Mouse (Mus musculus): ENCODE results near the gene Pomt1. TPM values are rescaled to one million over a fixed set of nuclear protein-coding genes. Genes with fewer than 3 reads are reported as not detected.

The Pomt1 gene
- polyA plus RNA-seq, 1 experiment from 2014 or later, result 29.4 TPM

GRCm38 (mm10) chr2:32252658-32253057, 16.3 kb downstream of the Pomt1 start:
- no peak for ATAC-seq (ENCODE audit: insufficient number of reproducible peaks, insufficient read depth, low FRiP score, low TSS enrichment, low read depth)
- WGBS, result 92% methylated on average over 5 of the region's 5 CpGs
- no peak overlapping the region for H3K27ac ChIP-seq

DNA sequence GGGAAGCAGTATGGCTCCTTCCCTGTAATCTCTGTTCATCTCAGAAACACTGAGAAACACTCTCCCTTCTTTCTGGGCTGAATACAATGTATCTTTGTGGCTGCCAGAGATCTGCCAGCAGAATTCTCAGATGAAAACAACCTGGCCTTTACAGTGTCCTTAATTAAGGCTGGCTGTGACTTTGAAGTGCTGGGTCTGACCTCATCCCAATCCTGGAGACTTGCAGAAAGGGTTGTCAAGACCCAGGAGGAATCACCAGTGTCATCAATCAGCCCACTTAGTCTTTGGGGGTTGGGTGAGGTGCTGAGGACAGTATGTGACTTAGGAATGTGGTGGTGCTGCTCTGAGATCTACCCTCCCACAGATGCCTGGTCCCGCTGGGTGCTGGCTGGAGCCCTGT, 17.0 kb downstream of the Pomt1 start:
- Histone ChIP-seq H3K36me3 (peaks cover 96% of the 10 kb centered on the region), H3K4me3 (replicated peaks) (no peak overlapping the region), H3K9ac (replicated peaks) (no peak overlapping the region), H3K4me1 (replicated peaks) (no peaks in the 10 kb centered on the region), H3K27me3 (no peaks in the 10 kb centered on the region), H3K9me3 (no peaks in the 10 kb centered on the region), H3K4me2 (no peak overlapping the region), H3K27ac (no peak overlapping the region)
- WGBS, result 52% methylated on average over 1 of the region's 1 CpGs
- no peak for ATAC-seq (ENCODE audit: insufficient number of reproducible peaks, insufficient read depth, low FRiP score, low TSS enrichment, low read depth)

More at GRCm38 (mm10) chr2:32252658-32253057, 16.3 kb downstream of the Pomt1 start:
- H3K9ac ChIP-seq (replicated peaks), result no peak overlapping the region
- H3K4me3 ChIP-seq (replicated peaks), result no peak overlapping the region
- no peak overlapping the region for H3K4me2 ChIP-seq
- H3K4me1 ChIP-seq (replicated peaks), result no peaks in the 10 kb centered on the region
- H3K9me3 ChIP-seq, result no peaks in the 10 kb centered on the region
- no peaks in the 10 kb centered on the region for H3K27me3 ChIP-seq
- H3K36me3 ChIP-seq, result peaks cover 96% of the 10 kb centered on the region

DNA sequence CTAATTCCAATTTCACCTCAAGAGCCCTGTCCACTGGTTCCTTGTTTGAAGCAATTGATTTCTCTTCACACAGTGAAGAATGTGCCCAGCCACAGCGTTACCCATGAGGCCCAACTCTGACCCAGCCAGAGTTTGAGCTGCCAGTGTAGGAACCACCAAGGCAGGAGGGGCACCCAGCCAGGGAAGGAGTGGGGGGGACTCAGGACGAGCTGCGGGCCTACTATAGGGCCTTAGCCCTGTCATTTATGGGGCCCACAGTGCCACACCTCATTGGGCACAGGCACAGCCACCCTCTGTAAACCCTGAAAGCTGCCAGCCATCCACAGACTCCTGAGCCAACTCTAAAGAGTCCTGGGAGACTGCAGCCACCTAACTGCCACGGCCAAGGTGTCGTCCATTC, 18.2 kb downstream of the Pomt1 start:
- WGBS, result 84% methylated on average over 5 of the region's 5 CpGs

GRCm38 (mm10) chr2:32256273-32256672, 19.9 kb downstream of the Pomt1 start:
- H3K27me3 ChIP-seq, result no peaks in the 10 kb centered on the region
- H3K9me3 ChIP-seq, result no peaks in the 10 kb centered on the region
- H3K36me3 ChIP-seq, result peaks cover 70% of the 10 kb centered on the region
- no peak for ATAC-seq (ENCODE audit: insufficient number of reproducible peaks, insufficient read depth, low FRiP score, low TSS enrichment, low read depth)
- H3K9ac ChIP-seq (replicated peaks), result no peak overlapping the region
- no peak overlapping the region for H3K4me2 ChIP-seq
- H3K4me3 ChIP-seq (replicated peaks), result no peak overlapping the region
- H3K4me1 ChIP-seq (replicated peaks), result peaks cover 13% of the 10 kb centered on the region
- H3K27ac ChIP-seq, result no peak overlapping the region
- WGBS, result 93% methylated on average over 11 of the region's 11 CpGs

More for the DNA sequence above, 18.2 kb downstream of the Pomt1 start:
- H3K4me1 ChIP-seq (replicated peaks), result peaks cover 9% of the 10 kb centered on the region
- peaks cover 87% of the 10 kb centered on the region for H3K36me3 ChIP-seq
- no peak for ATAC-seq (ENCODE audit: insufficient number of reproducible peaks, insufficient read depth, low FRiP score, low TSS enrichment, low read depth)
- H3K9ac ChIP-seq (replicated peaks), result no peak overlapping the region
- H3K27me3 ChIP-seq, result no peaks in the 10 kb centered on the region
- no peak overlapping the region for H3K4me2 ChIP-seq
- no peaks in the 10 kb centered on the region for H3K9me3 ChIP-seq
- H3K27ac ChIP-seq, result no peak overlapping the region
- no peak overlapping the region for H3K4me3 ChIP-seq (replicated peaks)

GRCm38 (mm10) chr2:32258887-32259533, 22.6 kb downstream of the Pomt1 start:
- peak overlapping the region; percentile 86 for H3K4me3 ChIP-seq (replicated peaks)
- peaks cover 43% of the 10 kb centered on the region for H3K36me3 ChIP-seq
- H3K27ac ChIP-seq, result no peak overlapping the region
- peaks cover 13% of the 10 kb centered on the region for H3K4me1 ChIP-seq (replicated peaks)
- peak overlapping the region; percentile 89 for H3K9ac ChIP-seq (replicated peaks)
- no peaks in the 10 kb centered on the region for H3K27me3 ChIP-seq
- peak overlapping the region; percentile 78 for H3K4me2 ChIP-seq
- no peak for ATAC-seq (ENCODE audit: insufficient number of reproducible peaks, insufficient read depth, low FRiP score, low TSS enrichment, low read depth)
- H3K9me3 ChIP-seq, result no peaks in the 10 kb centered on the region
- WGBS, result 61% methylated on average over 6 of the region's 6 CpGs

DNA sequence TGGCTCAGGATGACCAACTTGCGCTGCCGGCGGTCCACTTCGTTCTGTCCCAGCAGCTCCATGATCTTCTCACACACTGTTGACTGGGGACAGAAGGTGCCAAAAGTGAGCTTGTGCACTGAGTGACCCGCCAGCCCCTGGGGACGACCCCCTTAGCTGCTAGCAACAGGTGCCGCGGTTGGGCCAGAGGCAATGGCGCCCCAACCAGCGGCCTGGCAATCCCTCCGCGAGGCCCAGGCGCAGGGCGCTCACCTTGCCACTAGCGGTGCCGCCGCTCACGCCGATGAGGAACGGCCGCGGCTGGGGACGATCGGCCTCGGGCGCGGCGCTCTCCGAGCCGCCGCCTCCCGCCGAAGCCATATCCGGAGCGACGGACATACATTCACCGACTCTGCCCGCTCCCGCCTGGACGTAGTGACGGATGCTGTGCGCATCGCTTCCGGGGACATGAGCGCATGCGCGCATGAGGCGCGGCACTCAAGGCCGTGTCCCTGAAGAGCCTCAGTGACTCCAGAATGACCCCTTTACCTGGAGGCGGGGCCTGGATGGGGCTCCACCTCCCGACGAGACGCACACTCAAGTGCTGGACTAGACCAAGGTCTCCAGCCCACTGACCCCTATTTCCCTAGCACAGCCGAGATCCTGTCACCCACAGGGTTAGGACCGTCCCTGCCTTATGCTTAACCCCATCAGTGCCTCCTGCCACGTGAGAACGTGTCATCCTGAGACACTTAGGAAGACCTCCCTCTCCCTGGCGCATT, 23.4 kb downstream of the Pomt1 start, which contains the start of gene Uck1:
TSS of gene Uck1 (minus strand) at position 503 of the 761 bp plus-strand sequence.
- ATAC-seq (ENCODE audit: insufficient number of reproducible peaks, insufficient read depth, low FRiP score, low TSS enrichment, low read depth), result peak; percentile 83
- Histone ChIP-seq H3K36me3 (peaks cover 35% of the 10 kb centered on the region), H3K9ac (replicated peaks) (peak within 1 kb of the TSS; percentile 89), H3K4me2 (peak within 1 kb of the TSS; percentile 78), H3K4me1 (replicated peaks) (peaks cover 13% of the 10 kb centered on the region), H3K4me3 (replicated peaks) (peak within 1 kb of the TSS; percentile 86), H3K27me3 (no peaks in the 10 kb centered on the region), H3K9me3 (no peaks in the 10 kb centered on the region), H3K27ac (peak within 1 kb of the TSS; percentile 50; the same call in 1 of the 2 replicates)
- WGBS, result 2% methylated on average over 59 of the region's 59 CpGs

GRCm38 (mm10) chr2:32260635-32261034, 24.2 kb downstream of the Pomt1 start:
- Histone ChIP-seq H3K4me3 (replicated peaks) (0 out of 2 replicates have a peak overlapping the region, but pooled peaks have one; percentile 86), H3K36me3 (peaks cover 30% of the 10 kb centered on the region), H3K27me3 (no peaks in the 10 kb centered on the region), H3K4me2 (peak overlapping the region; percentile 78; the same call in 1 of the 2 replicates), H3K9me3 (no peaks in the 10 kb centered on the region), H3K9ac (replicated peaks) (no peak overlapping the region), H3K27ac (no peak overlapping the region), H3K4me1 (replicated peaks) (peaks cover 13% of the 10 kb centered on the region)
- 0 out of 2 replicates have a peak, but pooled peaks have one; percentile 22 for ATAC-seq (ENCODE audit: insufficient number of reproducible peaks, insufficient read depth, low FRiP score, low TSS enrichment, low read depth)
- 31% methylated on average over 4 of the region's 4 CpGs for WGBS

DNA sequence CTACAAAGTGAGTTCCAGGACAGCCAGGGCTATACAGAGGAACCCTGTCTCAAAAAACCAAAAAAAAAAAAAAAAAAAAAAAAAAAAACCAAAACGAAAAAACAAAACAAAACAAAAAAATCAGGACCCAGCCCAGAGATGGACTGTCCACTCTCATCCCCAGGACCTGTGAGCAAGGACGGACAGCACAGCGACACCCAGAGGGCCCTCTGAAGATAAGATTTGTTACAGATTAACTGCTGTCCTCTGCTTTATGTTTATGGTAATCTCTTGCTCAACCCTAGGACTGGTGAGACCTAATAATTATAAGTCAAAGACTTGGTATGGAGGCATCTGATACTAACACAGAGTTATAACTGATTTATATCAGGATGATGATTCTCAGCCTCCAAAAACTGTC, 39.4 kb downstream of the Pomt1 start:
- 75% methylated on average over 3 of the region's 3 CpGs for WGBS
- H3K9me3 ChIP-seq, result no peaks in the 10 kb centered on the region
- no peaks in the 10 kb centered on the region for H3K4me1 ChIP-seq (replicated peaks)
- H3K9ac ChIP-seq (replicated peaks), result no peak overlapping the region
- no peak overlapping the region for H3K4me2 ChIP-seq
- no peak overlapping the region for H3K27ac ChIP-seq
- H3K36me3 ChIP-seq, result peaks cover 43% of the 10 kb centered on the region
- no peak for ATAC-seq (ENCODE audit: insufficient number of reproducible peaks, insufficient read depth, low FRiP score, low TSS enrichment, low read depth)
- no peaks in the 10 kb centered on the region for H3K27me3 ChIP-seq
- H3K4me3 ChIP-seq (replicated peaks), result no peak overlapping the region

DNA sequence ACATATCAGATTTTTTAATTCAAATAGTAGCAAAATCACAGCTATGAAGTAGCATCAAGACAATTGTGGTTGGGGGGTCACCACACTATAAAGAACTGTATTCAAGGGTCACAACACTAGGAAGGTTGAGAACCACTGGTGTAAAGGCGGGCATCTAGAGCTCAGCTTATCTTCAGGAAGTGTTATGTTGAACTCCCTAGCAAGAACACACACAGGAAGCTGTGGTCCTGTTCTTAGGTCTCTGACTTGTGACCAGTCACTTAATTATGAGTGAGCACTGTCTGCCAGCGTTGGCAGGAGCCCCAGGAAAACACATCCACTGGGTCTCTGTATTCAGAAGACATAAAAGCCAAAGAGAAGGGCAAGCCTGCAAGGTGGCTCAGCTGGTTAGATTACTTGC, 45.9 kb downstream of the Pomt1 start:
- peaks cover 8% of the 10 kb centered on the region for H3K4me1 ChIP-seq (replicated peaks)
- no peak for ATAC-seq (ENCODE audit: insufficient number of reproducible peaks, insufficient read depth, low FRiP score, low TSS enrichment, low read depth)
- no peaks in the 10 kb centered on the region for H3K9me3 ChIP-seq
- H3K4me2 ChIP-seq, result no peak overlapping the region
- no peaks in the 10 kb centered on the region for H3K27me3 ChIP-seq
- H3K36me3 ChIP-seq, result peaks cover 87% of the 10 kb centered on the region
- no peak overlapping the region for H3K4me3 ChIP-seq (replicated peaks)
- no peak overlapping the region for H3K27ac ChIP-seq
- no peak overlapping the region for H3K9ac ChIP-seq (replicated peaks)
- 84% methylated on average over 2 of the region's 2 CpGs for WGBS

DNA sequence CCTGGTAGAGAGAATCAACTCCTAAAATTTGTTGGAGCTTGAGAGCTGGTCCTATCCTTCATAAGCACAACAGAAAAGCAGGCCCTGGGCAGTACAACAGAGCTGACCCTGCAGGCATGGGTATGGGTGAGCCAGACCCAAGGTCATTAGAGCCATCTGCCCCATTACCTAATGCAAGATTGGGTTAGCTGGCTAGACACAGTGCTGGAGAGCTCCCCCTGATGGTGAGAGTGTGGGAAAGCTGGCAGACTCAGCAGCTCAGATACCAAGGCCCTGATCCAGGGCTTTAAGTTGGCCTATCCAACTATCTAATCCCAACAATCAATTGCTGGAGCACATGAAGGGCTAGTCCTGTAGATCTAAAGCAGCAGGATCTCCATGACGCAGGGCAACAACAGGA, 46.3 kb downstream of the Pomt1 start:
- Histone ChIP-seq H3K27ac (no peak overlapping the region), H3K27me3 (no peaks in the 10 kb centered on the region), H3K9me3 (no peaks in the 10 kb centered on the region), H3K9ac (replicated peaks) (no peak overlapping the region), H3K4me2 (no peak overlapping the region), H3K4me3 (replicated peaks) (no peak overlapping the region), H3K36me3 (peaks cover 82% of the 10 kb centered on the region), H3K4me1 (replicated peaks) (peaks cover 8% of the 10 kb centered on the region)
- no peak for ATAC-seq (ENCODE audit: insufficient number of reproducible peaks, insufficient read depth, low FRiP score, low TSS enrichment, low read depth)
- WGBS, result 76% methylated on average over 1 of the region's 1 CpGs

DNA sequence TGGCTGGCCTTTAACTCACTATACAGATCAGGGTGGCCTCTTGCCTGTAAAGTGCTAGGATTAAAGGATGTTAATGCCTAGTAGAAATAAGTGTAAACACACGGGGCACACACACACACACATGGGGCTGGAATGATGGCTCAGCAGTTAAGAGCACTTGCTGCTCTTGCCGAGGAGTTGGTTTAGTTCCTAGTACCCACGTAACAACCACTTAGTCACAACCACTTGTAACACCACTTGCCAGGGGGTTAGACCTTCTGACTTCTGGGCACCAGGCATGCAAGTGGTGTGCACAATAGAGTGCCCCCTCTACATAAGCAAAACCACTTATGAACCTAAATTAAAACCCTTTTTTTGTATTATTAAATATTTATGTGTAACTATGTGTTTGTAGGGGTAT, 47.6 kb downstream of the Pomt1 start:
- no peaks in the 10 kb centered on the region for H3K9me3 ChIP-seq
- H3K4me1 ChIP-seq (replicated peaks), result peaks cover 9% of the 10 kb centered on the region
- H3K4me2 ChIP-seq, result no peak overlapping the region
- H3K9ac ChIP-seq (replicated peaks), result no peak overlapping the region
- H3K27ac ChIP-seq, result no peak overlapping the region
- peaks cover 70% of the 10 kb centered on the region for H3K36me3 ChIP-seq
- ATAC-seq (ENCODE audit: insufficient number of reproducible peaks, insufficient read depth, low FRiP score, low TSS enrichment, low read depth), result no peak
- H3K4me3 ChIP-seq (replicated peaks), result no peak overlapping the region
- 92% methylated on average over 3 of the region's 3 CpGs for WGBS
- H3K27me3 ChIP-seq, result no peaks in the 10 kb centered on the region
